Mouse (Mus musculus) ovary, postnatal 10 days (tissue): ENCODE measurements at regions not wholly inside any gene's neighbourhood (a gene's known extent, or its start where the extent isn't known, plus 50 kb on each side); places are given as distances from the start of the nearest gene placed in this dataset.

Experiments
- DNase-seq: peaks from one replicate; pipeline ENCODE4 v3.0.0; 2022; ENCODE audit warnings: low spot score

- no peak for DNase-seq
Observed at GRCm38 (mm10) chr19:6684921-6685320, 142.1 kb upstream of the Slc22a12 start.

GRCm38 (mm10) chr19:6679392-6680307 lies 136.8 kb upstream of the Slc22a12 start:
- DNase-seq: no peak

- no peak for DNase-seq
Observed at GRCm38 (mm10) chr19:6677511-6677910, 134.7 kb upstream of the Slc22a12 start.

- DNase-seq: no peak
Observed at GRCm38 (mm10) chr19:6675586-6675985, 132.8 kb upstream of the Slc22a12 start.

- DNase-seq: no peak
Observed at GRCm38 (mm10) chr19:6671696-6672095, 128.9 kb upstream of the Slc22a12 start.

GRCm38 (mm10) chr19:6669881-6670280 lies 127.0 kb upstream of the Slc22a12 start:
- no peak for DNase-seq

- no peak for DNase-seq
Observed at GRCm38 (mm10) chr19:6668545-6668944, 125.7 kb upstream of the Slc22a12 start.

- no peak for DNase-seq
Observed at GRCm38 (mm10) chr19:6666187-6666722, 123.4 kb upstream of the Slc22a12 start.

- DNase-seq: no peak
Observed at GRCm38 (mm10) chr19:6665264-6666054, 122.6 kb upstream of the Slc22a12 start.

GRCm38 (mm10) chr19:6664311-6664952 lies 121.6 kb upstream of the Slc22a12 start:
- no peak for DNase-seq

GRCm38 (mm10) chr19:6663391-6663790 lies 120.6 kb upstream of the Slc22a12 start:
- peak; percentile 62 for DNase-seq

GRCm38 (mm10) chr19:6662346-6662939 lies 119.6 kb upstream of the Slc22a12 start:
- DNase-seq: no peak

GRCm38 (mm10) chr19:6661508-6661871 lies 118.7 kb upstream of the Slc22a12 start:
- no peak for DNase-seq

- no peak for DNase-seq
Observed at GRCm38 (mm10) chr19:6660723-6661507, 118.1 kb upstream of the Slc22a12 start.

- no peak for DNase-seq
Observed at GRCm38 (mm10) chr19:6660157-6660556, 117.3 kb upstream of the Slc22a12 start.

GRCm38 (mm10) chr19:6654550-6654949 lies 111.7 kb upstream of the Slc22a12 start:
- DNase-seq: no peak

- DNase-seq: no peak
Observed at GRCm38 (mm10) chr19:6652775-6653174, 109.9 kb upstream of the Slc22a12 start.

- DNase-seq: no peak
Observed at GRCm38 (mm10) chr19:6651192-6651591, 108.4 kb upstream of the Slc22a12 start.

- DNase-seq: no peak
Observed at GRCm38 (mm10) chr19:6649885-6650284, 107.1 kb upstream of the Slc22a12 start.

- DNase-seq: no peak
Observed at GRCm38 (mm10) chr19:6647686-6648085, 104.9 kb upstream of the Slc22a12 start.

GRCm38 (mm10) chr19:6647216-6647615 lies 104.4 kb upstream of the Slc22a12 start:
- no peak for DNase-seq
